Mouse (Mus musculus) cortical plate, adult 2 months (tissue): ENCODE measurements at regions not wholly inside any gene's neighbourhood (a gene's known extent, or its start where the extent isn't known, plus 50 kb on each side); places are given as distances from the start of the nearest gene placed in this dataset.

Experiments
- H3K27ac ChIP-seq: fragments of 200-500 bp; 2 replicates; pipeline ENCODE4 v1.5.1; 2012; ENCODE audit warnings: low read length, control low read depth, inconsistent platforms; ENCODE audit not compliant: insufficient read depth
- H3K4me1 ChIP-seq: fragments of 200-500 bp; 2 replicates; pipeline ENCODE4 v1.6.1; 2011; ENCODE audit warnings: low read length; ENCODE audit not compliant: control insufficient read depth, insufficient read depth
- H3K4me3 ChIP-seq: fragments of 200-500 bp; 2 replicates; pipeline ENCODE4 v1.5.1; 2011; ENCODE audit warnings: mild to moderate bottlenecking, low read length, control low read depth; ENCODE audit not compliant: insufficient read depth
- CTCF ChIP-seq: fragments of 200-500 bp; IDR thresholded peaks from 2 replicates; pipeline ENCODE4 v1.5.1; 2011; ENCODE audit warnings: mild to moderate bottlenecking, control low read depth, low read length; ENCODE audit not compliant: insufficient read depth; ENCODE audit errors: extremely low read depth
- POLR2A ChIP-seq: fragments of 200-500 bp; IDR thresholded peaks from 2 replicates; pipeline ENCODE4 v1.6.1; 2011; ENCODE audit warnings: mild to moderate bottlenecking, low read length, control low read depth; ENCODE audit not compliant: insufficient read depth; ENCODE audit errors: extremely low read depth

- no peak overlapping the region for H3K4me3 ChIP-seq
- H3K4me1 ChIP-seq: no peaks in the 10 kb centered on the region; the same call in 1 of the 2 replicates
- no peak overlapping the region for H3K27ac ChIP-seq
- TF ChIP-seq CTCF (no peak), POLR2A (no peak)
Observed at GRCm38 (mm10) chr5:51788768-51789167, 221.2 kb upstream of the Ppargc1a start.

DNA sequence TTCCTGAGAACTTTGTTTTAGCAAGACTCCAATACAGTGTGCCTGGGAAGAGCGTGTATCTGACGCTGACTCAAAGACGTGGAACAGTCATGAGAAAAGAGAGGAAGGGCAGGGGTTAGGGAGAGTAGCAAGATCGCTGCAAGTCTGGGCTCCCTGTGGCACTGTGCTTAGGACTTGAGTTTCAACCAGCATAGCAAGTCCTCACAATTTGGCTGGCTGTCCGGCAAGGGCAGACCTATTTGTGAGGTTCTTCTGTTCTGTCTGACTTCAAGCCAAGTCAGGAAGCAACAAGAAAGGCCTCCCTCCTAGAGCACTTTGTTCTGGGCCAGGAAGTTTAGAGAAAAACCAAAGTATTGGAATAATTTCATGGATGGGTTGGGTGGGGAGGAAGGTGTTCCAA is 216.0 kb upstream of the Ppargc1a start:
- no peak overlapping the region for H3K4me3 ChIP-seq
- no peak overlapping the region for H3K27ac ChIP-seq
- no peak for TF ChIP-seq POLR2A
- TF ChIP-seq CTCF: no peak
- peaks cover 9% of the 10 kb centered on the region for H3K4me1 ChIP-seq

DNA sequence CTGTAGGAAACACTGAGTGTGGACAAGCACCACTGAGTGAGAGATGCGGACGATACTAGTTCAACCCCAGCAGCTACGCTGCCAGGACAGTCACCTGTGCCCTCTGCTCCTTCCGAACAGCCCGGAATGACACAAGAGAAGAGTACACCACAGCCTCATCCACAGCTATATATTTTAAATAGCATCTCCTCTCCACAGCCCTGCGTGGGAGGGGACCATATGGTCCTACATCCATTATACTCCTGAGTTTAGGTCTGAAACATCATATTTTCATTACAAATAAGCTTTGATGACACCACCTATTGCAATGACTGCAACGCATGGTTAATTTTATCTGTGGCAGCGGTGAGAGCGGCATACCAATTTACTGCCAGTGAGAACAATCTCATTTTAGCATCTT is 215.6 kb upstream of the Ppargc1a start:
- Histone ChIP-seq H3K4me3 (no peak overlapping the region), H3K4me1 (peaks cover 9% of the 10 kb centered on the region), H3K27ac (no peak overlapping the region)
- TF ChIP-seq CTCF (no peak), POLR2A (no peak)

GRCm38 (mm10) chr5:51775502-51776145 is 208.1 kb upstream of the Ppargc1a start:
- Histone ChIP-seq H3K27ac (no peak overlapping the region), H3K4me1 (peaks cover 5% of the 10 kb centered on the region), H3K4me3 (no peak overlapping the region)
- TF ChIP-seq POLR2A (no peak), CTCF (no peak)

- H3K4me3 ChIP-seq: no peak overlapping the region
- H3K27ac ChIP-seq: no peak overlapping the region
- TF ChIP-seq CTCF (no peak), POLR2A (no peak)
- peaks cover 3% of the 10 kb centered on the region for H3K4me1 ChIP-seq
Observed at GRCm38 (mm10) chr5:51771655-51772054, 204.1 kb upstream of the Ppargc1a start.

DNA sequence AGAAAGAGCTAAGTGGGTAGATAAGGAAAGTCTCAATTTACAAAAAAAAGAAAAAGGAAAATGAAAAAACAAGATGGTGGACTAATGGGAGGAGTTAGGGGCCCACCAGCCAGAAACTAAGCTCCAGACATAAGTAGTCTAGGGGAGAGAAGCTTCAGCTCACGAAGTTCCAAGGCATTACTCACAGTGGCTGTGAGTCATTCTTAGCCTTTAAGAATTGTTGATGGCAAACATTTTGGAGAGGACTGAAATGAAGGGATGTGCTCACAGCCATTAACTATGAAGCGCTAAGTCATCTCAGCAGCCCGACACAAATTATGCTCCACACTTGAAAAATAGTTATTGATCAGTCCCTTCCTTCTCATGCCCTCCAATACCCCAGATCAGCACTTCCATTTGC is 198.6 kb upstream of the Ppargc1a start:
- Histone ChIP-seq H3K4me3 (no peak overlapping the region), H3K4me1 (peaks cover 5% of the 10 kb centered on the region; the same call in 1 of the 2 replicates), H3K27ac (no peak overlapping the region)
- TF ChIP-seq POLR2A (no peak), CTCF (no peak)

- no peak overlapping the region for H3K27ac ChIP-seq
- H3K4me1 ChIP-seq: peaks cover 5% of the 10 kb centered on the region; the same call in 1 of the 2 replicates
- TF ChIP-seq CTCF (no peak), POLR2A (no peak)
- H3K4me3 ChIP-seq: no peak overlapping the region
Observed at GRCm38 (mm10) chr5:51764416-51764815, 196.9 kb upstream of the Ppargc1a start.

DNA sequence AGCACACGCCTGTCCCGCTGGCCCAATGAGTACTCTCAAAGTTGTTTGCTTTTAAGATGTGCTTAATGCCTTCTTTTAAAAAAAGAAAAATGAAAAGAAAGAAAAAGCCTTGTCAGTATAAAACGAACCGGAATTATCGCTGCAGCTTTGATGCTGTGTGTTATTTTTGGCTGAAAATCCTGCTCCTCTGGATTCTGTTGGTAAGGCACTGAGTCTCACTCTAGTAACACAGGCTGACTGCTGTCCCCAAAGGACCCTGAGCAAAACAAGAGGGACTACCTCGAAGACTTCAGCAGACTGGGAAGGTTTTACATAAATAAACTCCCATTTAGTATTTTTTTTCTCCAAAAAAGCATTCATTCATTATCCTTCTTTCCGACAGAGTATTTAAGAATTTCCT is 196.1 kb upstream of the Ppargc1a start:
- Histone ChIP-seq H3K27ac (no peak overlapping the region), H3K4me3 (no peak overlapping the region), H3K4me1 (peaks cover 5% of the 10 kb centered on the region; the same call in 1 of the 2 replicates)
- TF ChIP-seq CTCF (no peak), POLR2A (no peak)

DNA sequence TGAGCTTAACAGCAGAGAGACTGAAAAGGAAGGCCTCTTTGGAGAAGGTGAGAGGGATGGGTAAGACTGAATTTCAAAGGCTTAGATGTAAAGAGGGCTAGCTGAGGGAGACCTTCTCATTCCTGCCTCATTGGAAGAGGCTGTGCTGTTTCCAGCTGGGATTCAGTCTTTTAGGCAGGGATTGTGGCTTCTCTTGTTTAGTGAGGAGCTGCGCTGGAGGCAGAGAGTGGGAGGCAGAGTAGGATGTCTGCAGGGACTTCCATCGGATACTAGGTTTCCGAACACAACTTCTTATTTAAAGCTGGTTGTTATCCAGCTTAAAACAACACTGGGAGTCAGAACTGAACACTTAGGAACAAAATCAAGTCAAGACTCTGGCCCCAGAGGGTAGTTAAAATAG is 194.8 kb upstream of the Ppargc1a start:
- peaks cover 5% of the 10 kb centered on the region for H3K4me1 ChIP-seq
- no peak for TF ChIP-seq POLR2A
- TF ChIP-seq CTCF: no peak
- no peak overlapping the region for H3K27ac ChIP-seq
- no peak overlapping the region for H3K4me3 ChIP-seq

DNA sequence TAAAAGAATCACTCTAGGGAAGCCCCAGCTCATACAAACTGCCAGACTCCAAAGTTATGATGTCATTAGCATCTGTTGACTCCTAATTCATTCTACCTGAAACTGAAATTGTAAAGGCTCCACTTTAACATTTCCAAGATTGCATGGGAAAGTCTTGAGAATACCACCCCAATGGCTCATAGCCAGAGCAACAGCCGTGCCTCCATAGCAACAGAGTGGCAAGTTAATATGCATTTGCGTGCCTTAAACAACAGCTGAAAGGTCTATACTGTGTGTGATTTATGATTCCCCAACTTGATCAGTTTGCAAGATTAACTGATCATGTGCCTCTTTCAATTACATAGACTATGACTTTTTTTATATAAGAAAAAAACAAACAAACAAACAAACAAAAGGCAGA is 190.8 kb upstream of the Ppargc1a start:
- H3K4me1 ChIP-seq: peaks cover 4% of the 10 kb centered on the region
- H3K27ac ChIP-seq: no peak overlapping the region
- no peak for TF ChIP-seq POLR2A
- H3K4me3 ChIP-seq: no peak overlapping the region
